Mouse (Mus musculus): ENCODE measurements at regions not wholly inside any gene's neighbourhood (a gene's known extent, or its start where the extent isn't known, plus 50 kb on each side); places are given as distances from the start of the nearest gene placed in this dataset.

DNA sequence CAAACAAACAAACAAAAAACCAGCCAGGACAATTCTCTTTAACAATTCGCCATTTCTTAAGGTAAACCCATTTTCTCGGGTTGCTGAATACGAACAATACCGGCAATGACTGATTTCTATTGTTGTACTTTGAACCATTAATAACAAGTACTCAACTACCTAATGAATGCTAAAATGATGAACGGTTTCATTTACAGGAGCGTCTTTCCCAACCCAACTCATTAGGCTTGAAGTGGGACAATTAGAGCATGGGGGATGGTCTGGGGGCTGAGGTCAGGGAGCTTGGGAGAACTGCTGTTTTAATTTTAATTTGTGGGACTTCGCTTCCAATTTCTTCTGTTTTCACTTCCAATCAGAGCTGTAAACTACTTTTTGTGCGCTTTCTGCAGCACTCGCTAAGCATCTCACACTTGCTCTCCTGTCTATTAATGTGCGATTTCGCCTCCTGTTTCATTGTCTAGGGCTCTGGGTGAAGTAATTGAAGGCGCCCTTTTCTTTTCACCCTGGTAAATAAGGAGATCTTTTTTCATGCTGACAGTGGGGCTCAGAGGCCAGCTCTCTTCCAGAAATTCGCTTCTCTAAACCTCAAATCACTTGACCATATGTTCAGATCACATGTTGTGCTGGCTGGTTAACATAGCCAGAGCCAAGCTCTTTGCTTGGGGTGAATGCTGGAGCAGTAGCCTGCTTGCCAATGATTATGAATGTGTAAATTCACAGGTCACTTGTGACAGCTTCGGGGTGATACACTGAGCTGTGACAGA lies 77.7 kb upstream of the Gas2 start:
- DNase-seq (ENCODE audit: low read depth, low spot score) = no peak
- 81% methylated on average over 14 of the region's 14 CpGs for WGBS

DNA sequence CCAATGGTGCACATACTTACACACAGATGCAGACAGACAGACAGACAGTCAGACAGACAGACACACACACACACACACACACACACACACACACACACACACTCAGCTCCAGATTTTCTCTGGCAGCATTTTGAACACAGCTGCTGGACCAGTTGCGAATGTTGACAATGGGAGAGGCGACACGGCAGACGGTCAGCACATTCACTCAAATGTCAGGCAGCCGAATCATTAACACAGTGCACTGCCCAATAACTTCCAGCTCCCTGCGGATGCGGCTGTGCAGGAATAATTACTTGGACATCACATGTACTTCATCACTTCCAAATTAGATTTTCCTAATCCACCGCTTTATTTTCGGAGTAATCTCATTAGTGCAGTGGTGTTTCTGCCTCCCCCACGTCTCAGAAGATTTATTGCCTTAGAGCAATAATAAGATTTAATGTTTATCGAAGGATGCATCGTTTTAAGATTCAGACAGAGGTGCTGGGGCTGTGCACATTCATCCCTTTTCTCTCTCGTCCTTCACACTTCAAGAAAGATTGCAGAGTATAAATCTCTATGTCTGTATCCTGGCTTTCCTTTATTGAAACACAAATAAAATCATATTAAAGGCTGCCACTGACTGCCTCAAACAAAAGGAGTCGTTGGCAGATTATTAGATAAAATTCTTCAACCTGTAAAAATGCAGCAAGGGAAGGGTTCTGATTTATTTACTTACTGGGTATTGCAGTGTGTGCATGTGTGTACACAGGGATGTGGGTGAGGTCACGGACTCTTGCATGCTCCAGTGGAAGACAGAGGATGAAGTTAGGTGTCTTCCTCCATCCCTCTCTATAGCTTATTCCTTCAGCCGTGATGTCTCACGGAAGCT lies 70.9 kb upstream of the Gas2 start:
- WGBS = 40% methylated on average over 17 of the region's 17 CpGs
- no peak for DNase-seq (ENCODE audit: low read depth, low spot score)

DNA sequence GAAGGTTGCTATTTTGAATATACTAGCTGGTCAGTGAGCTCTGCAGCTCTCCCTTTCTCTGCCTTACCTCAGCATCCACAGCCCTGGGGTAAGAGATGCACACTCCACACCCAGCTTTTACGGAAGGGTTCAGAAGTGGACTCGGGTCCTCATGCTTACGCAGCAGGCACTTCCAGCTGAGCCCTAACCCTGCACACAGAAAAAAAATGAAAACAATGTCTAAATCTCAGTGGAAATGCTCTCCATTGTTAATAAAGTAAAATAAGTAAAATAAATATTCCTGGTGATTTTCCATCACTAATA lies 70.3 kb upstream of the Gas2 start:
- 72% methylated on average over 3 of the region's 3 CpGs for WGBS
- no peak for DNase-seq (ENCODE audit: low read depth, low spot score)
